Mouse (Mus musculus) left cerebral cortex, adult 8-10 months (tissue): ENCODE measurements at regions not wholly inside any gene's neighbourhood (a gene's known extent, or its start where the extent isn't known, plus 50 kb on each side); places are given as distances from the start of the nearest gene placed in this dataset.

Experiments
- DNase-seq, 2 experiments: peaks; one replicate each; pipeline ENCODE4 v3.0.0; 2022; ENCODE audit warnings: low spot score in 2 of 2

GRCm38 (mm10) chr16:74464290-74464689 lies 52.7 kb upstream of the Robo2 start:
- DNase-seq, result peak in 1 of 2 experiments; percentile 7

DNA sequence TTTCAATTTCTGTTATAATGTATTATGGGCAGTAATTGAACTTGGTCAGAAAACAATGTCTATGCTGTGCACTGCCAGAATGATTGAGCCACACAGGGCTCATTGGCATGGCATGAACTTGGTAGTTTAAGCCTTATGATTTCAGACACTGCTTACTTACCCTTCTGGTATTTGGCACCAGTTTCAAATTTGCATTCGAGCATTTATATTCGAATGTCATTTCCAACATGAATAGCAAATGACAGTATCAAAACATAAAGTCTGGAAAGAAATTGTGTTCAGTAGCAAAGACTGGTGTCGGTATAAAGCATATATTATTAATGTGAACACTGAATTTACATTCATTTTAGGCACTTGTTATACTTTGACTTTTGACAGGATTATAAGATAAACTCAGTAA lies 50.8 kb upstream of the Robo2 start:
- no peak for DNase-seq
